Mouse (Mus musculus) kidney, embryonic 15.5 days (tissue): ENCODE data around the gene Ddx4. TPM values are rescaled to one million over a fixed set of nuclear protein-coding genes. Genes with fewer than 3 reads are reported as not detected.

Experiments used
- polyA plus RNA-seq: library from polyadenylated mRNA; unstranded; fragments of >200 nt; fragmentation: Nextera tagmentation; extraction: Ambion mirVana; gene quantifications from 2 replicates; pipeline ENCODE4 v1.2.1, GENCODE M21; 2015

The Ddx4 gene
- polyA plus RNA-seq, 1 experiment from 2014 or later, result 0.49 TPM

Other genes with a start within 250 kb of the Ddx4 start
- 35.4 and 40.4 TPM in 2 replicates for gene Il6st, start 188.4 kb downstream of the Ddx4 start, polyA plus RNA-seq
- 0.10 and 0.14 TPM in 2 replicates for gene Il31ra, start 58.1 kb downstream of the Ddx4 start, polyA plus RNA-seq
- 14.7 and 15.2 TPM in 2 replicates for gene Slc38a9, start 8.3 kb upstream of the Ddx4 start, polyA plus RNA-seq
- gene Plpp1, start 148.3 kb upstream of the Ddx4 start, polyA plus RNA-seq, result 78.7 and 94.8 TPM in 2 replicates